Mouse (Mus musculus) small intestine, adult 2 months (tissue): Measurements from ENCODE around the gene Tas2r143.

ENCODE experiments used
- CTCF ChIP-seq: fragments of 200-500 bp; IDR thresholded peaks from 2 replicates; pipeline ENCODE4 v1.5.1; 2012; ENCODE audit warnings: low read depth, mild to moderate bottlenecking, control low read depth, inconsistent platforms, low read length, moderate library complexity, mixed read lengths; ENCODE audit not compliant: insufficient replicate concordance, insufficient read length; ENCODE audit errors: extremely low read depth
- POLR2A ChIP-seq: fragments of 200-500 bp; IDR thresholded peaks from 2 replicates; pipeline ENCODE4 v1.6.1; 2012; ENCODE audit warnings: low read depth, mild to moderate bottlenecking, control low read depth, inconsistent platforms, low read length, moderate library complexity

DNA sequence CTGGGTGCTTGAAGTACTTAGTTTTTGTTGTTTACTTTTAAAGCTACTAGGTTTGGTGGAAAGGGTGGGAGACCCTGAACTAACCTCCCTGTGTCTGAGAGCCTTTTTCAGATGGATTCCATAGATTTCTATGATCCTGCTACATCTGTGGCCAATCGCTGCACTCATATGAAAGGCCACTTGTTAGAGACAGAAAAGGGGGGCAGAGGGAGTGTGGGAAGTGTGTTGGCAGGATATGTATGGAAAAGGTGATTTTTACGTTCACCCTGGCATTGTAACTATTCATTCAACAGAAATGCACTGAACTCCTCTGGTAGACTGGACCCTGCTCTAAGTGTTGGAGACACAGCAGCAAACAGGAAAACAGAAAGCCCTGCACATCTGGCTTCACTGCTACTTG, 18.8 kb upstream of the Tas2r143 start:
- no peak for TF ChIP-seq CTCF
- TF ChIP-seq POLR2A, result no peak
